Mouse (Mus musculus): ENCODE measurements around the gene Numa1.

DNA sequence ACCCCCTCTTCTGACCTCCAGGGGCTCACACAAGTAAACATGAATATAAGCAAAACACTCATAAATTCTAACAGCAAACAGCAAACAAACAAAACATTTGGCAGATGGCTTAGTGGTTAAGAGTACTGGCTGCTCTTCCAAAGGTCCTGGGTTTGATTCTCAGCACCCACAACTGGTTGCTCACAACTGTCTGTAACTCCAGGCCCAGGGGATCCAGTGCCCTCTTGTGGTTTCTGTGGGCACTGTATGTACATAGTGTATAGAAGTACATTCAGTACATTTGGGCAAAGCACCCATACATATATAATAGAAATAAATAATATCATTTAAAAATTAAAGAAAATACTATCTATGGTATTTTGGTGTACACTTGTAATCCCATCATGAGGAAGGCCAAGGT is 31.1 kb upstream of the Numa1 start:
- TF ChIP-seq CTCF (IDR thresholded peaks at IDR 0.05) (peak; percentile 27; the same call in 1 of the 2 replicates), POLR2A (IDR thresholded peaks at IDR 0.05; ENCODE audit: insufficient read depth, low read depth, low read length) (no peak)
